Mouse (Mus musculus): Measurements from ENCODE around the gene Cfap43. TPM values are rescaled to one million over a fixed set of nuclear protein-coding genes. Genes with fewer than 3 reads are reported as not detected.

Cfap43 gene
- total and polyA plus RNA-seq, 2 experiments from 2014 or later: 2.8 TPM

- no peak overlapping the region for H3K9ac ChIP-seq (replicated peaks; ENCODE audit: low read length)
- no peak overlapping the region for H3K27ac ChIP-seq
- DNase-seq (ENCODE audit: low spot score): no peak
- ATAC-seq: no peak
- no peak overlapping the region for H3K4me3 ChIP-seq (ENCODE audit: low read length)
- no peaks in the 10 kb centered on the region for H3K27me3 ChIP-seq (ENCODE audit: insufficient read depth, low read length)
- no peaks in the 10 kb centered on the region for H3K9me3 ChIP-seq (ENCODE audit: low read length)
- H3K4me2 ChIP-seq (ENCODE audit: low read depth, low read length): no peak overlapping the region
- 92% methylated on average over 11 of the region's 11 CpGs for WGBS
- no peaks in the 10 kb centered on the region for H3K36me3 ChIP-seq (ENCODE audit: insufficient read depth, low read length)
- TF ChIP-seq CTCF (IDR thresholded peaks at IDR 0.05; ENCODE audit: low read depth): no peak
- no peaks in the 10 kb centered on the region for H3K4me1 ChIP-seq (ENCODE audit: insufficient read depth, low read length)
Observed at GRCm38 (mm10) chr19:47790316-47791020, 128.6 kb downstream of the Cfap43 start.

- DNase-seq (ENCODE audit: low spot score): no peak
- no peak overlapping the region for H3K4me3 ChIP-seq (ENCODE audit: low read length)
- no peak overlapping the region for H3K9ac ChIP-seq (replicated peaks; ENCODE audit: low read length)
- no peak for TF ChIP-seq CTCF (IDR thresholded peaks at IDR 0.05; ENCODE audit: low read depth)
- no peak overlapping the region for H3K4me2 ChIP-seq (ENCODE audit: low read depth, low read length)
- WGBS: 93% methylated on average over 6 of the region's 6 CpGs
- no peaks in the 10 kb centered on the region for H3K4me1 ChIP-seq (ENCODE audit: insufficient read depth, low read length)
- no peak overlapping the region for H3K27ac ChIP-seq
- no peaks in the 10 kb centered on the region for H3K9me3 ChIP-seq (ENCODE audit: low read length)
- no peak for ATAC-seq
- no peaks in the 10 kb centered on the region for H3K36me3 ChIP-seq (ENCODE audit: insufficient read depth, low read length)
- H3K27me3 ChIP-seq (ENCODE audit: insufficient read depth, low read length): no peaks in the 10 kb centered on the region
Observed at GRCm38 (mm10) chr19:47783898-47784297, 135.2 kb downstream of the Cfap43 start.

- ATAC-seq (no peak), DNase-seq (ENCODE audit: low spot score) (no peak)
- Histone ChIP-seq H3K9ac (replicated peaks; ENCODE audit: low read length) (no peak overlapping the region), H3K36me3 (ENCODE audit: insufficient read depth, low read length) (no peaks in the 10 kb centered on the region), H3K4me1 (ENCODE audit: insufficient read depth, low read length) (no peaks in the 10 kb centered on the region), H3K4me3 (ENCODE audit: low read length) (no peak overlapping the region), H3K27me3 (ENCODE audit: insufficient read depth, low read length) (no peaks in the 10 kb centered on the region), H3K4me2 (ENCODE audit: low read depth, low read length) (no peak overlapping the region), H3K27ac (no peak overlapping the region), H3K9me3 (ENCODE audit: low read length) (no peaks in the 10 kb centered on the region)
- WGBS: 71% methylated on average over 11 of the region's 11 CpGs
- no peak for TF ChIP-seq CTCF (IDR thresholded peaks at IDR 0.05; ENCODE audit: low read depth)
Observed at GRCm38 (mm10) chr19:47780972-47781371, 138.1 kb downstream of the Cfap43 start.

GRCm38 (mm10) chr19:47780145-47780544 lies 138.9 kb downstream of the Cfap43 start:
- no peak for TF ChIP-seq CTCF (IDR thresholded peaks at IDR 0.05; ENCODE audit: low read depth)
- Histone ChIP-seq H3K9ac (replicated peaks; ENCODE audit: low read length) (no peak overlapping the region), H3K4me2 (ENCODE audit: low read depth, low read length) (no peak overlapping the region), H3K9me3 (ENCODE audit: low read length) (no peaks in the 10 kb centered on the region), H3K4me1 (ENCODE audit: insufficient read depth, low read length) (no peaks in the 10 kb centered on the region), H3K4me3 (ENCODE audit: low read length) (no peak overlapping the region), H3K36me3 (ENCODE audit: insufficient read depth, low read length) (no peaks in the 10 kb centered on the region), H3K27ac (no peak overlapping the region), H3K27me3 (ENCODE audit: insufficient read depth, low read length) (no peaks in the 10 kb centered on the region)
- WGBS: 91% methylated on average over 7 of the region's 7 CpGs
- ATAC-seq (no peak), DNase-seq (ENCODE audit: low spot score) (no peak)

GRCm38 (mm10) chr19:47777847-47778246 lies 141.2 kb downstream of the Cfap43 start:
- no peak for DNase-seq (ENCODE audit: low spot score)
- no peak overlapping the region for H3K4me3 ChIP-seq (ENCODE audit: low read length)
- no peaks in the 10 kb centered on the region for H3K36me3 ChIP-seq (ENCODE audit: insufficient read depth, low read length)
- H3K27me3 ChIP-seq (ENCODE audit: insufficient read depth, low read length): no peaks in the 10 kb centered on the region
- no peaks in the 10 kb centered on the region for H3K9me3 ChIP-seq (ENCODE audit: low read length)
- no peak for ATAC-seq
- no peak overlapping the region for H3K9ac ChIP-seq (replicated peaks; ENCODE audit: low read length)
- no peaks in the 10 kb centered on the region for H3K4me1 ChIP-seq (ENCODE audit: insufficient read depth, low read length)
- no peak for TF ChIP-seq CTCF (IDR thresholded peaks at IDR 0.05; ENCODE audit: low read depth)
- H3K4me2 ChIP-seq (ENCODE audit: low read depth, low read length): no peak overlapping the region
- H3K27ac ChIP-seq: no peak overlapping the region
- 64% methylated on average over 6 of the region's 6 CpGs for WGBS

GRCm38 (mm10) chr19:47755625-47756024 lies 163.5 kb downstream of the Cfap43 start:
- no peak for TF ChIP-seq CTCF (IDR thresholded peaks at IDR 0.05; ENCODE audit: low read depth)
- no peak overlapping the region for H3K9ac ChIP-seq (replicated peaks; ENCODE audit: low read length)
- no peaks in the 10 kb centered on the region for H3K36me3 ChIP-seq (ENCODE audit: insufficient read depth, low read length)
- no peak overlapping the region for H3K4me3 ChIP-seq (ENCODE audit: low read length)
- H3K27ac ChIP-seq: no peak overlapping the region
- 74% methylated on average over 19 of the region's 19 CpGs for WGBS
- H3K9me3 ChIP-seq (ENCODE audit: low read length): no peaks in the 10 kb centered on the region
- H3K4me2 ChIP-seq (ENCODE audit: low read depth, low read length): no peak overlapping the region
- ATAC-seq (no peak), DNase-seq (ENCODE audit: low spot score) (no peak)
- H3K27me3 ChIP-seq (ENCODE audit: insufficient read depth, low read length): no peaks in the 10 kb centered on the region
- H3K4me1 ChIP-seq (ENCODE audit: insufficient read depth, low read length): no peaks in the 10 kb centered on the region

DNA sequence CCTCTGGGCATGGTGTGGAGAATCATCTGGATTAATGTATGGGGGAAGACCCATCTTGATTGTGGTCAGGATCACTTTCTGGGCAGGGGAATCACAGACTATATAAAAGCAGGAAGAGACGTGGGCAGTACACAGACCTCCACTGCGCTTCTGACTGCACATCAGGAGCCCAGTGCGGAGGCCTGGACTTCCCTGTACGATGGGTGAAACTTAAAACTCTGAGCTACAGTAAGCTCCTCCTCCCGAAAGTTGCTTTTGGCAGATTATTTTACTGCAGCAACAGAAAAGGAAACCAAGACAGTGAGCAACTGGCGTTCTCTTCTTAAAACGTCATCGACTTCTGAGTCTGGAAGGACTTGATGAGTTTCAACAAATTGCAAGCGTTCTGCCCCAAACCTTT lies 164.2 kb downstream of the Cfap43 start:
- Histone ChIP-seq H3K4me2 (ENCODE audit: low read depth, low read length) (no peak overlapping the region), H3K27ac (no peak overlapping the region), H3K9me3 (ENCODE audit: low read length) (no peaks in the 10 kb centered on the region), H3K36me3 (ENCODE audit: insufficient read depth, low read length) (no peaks in the 10 kb centered on the region), H3K9ac (replicated peaks; ENCODE audit: low read length) (no peak overlapping the region), H3K27me3 (ENCODE audit: insufficient read depth, low read length) (no peaks in the 10 kb centered on the region), H3K4me3 (ENCODE audit: low read length) (no peak overlapping the region), H3K4me1 (ENCODE audit: insufficient read depth, low read length) (no peaks in the 10 kb centered on the region)
- no peak for DNase-seq (ENCODE audit: low spot score)
- 92% methylated on average over 9 of the region's 9 CpGs for WGBS
- ATAC-seq: no peak
- TF ChIP-seq CTCF (IDR thresholded peaks at IDR 0.05; ENCODE audit: low read depth): no peak
